Mouse (Mus musculus) urinary bladder, adult 18-20 months (tissue): ENCODE data around the gene Map3k10.

Experiments
- DNase-seq, 2 experiments: peaks; one replicate each; pipeline ENCODE4 v3.0.0; 2022; ENCODE audit warnings: low spot score in 2 of 2, mixed read lengths in 2 of 2

Map3k10 gene

GRCm38 (mm10) chr7:27674522-27675221, at the start of gene Map3k10:
TSS of gene Map3k10 (minus strand) at chr7:27674598.
- peak; percentile 86 to 93 for DNase-seq

DNA sequence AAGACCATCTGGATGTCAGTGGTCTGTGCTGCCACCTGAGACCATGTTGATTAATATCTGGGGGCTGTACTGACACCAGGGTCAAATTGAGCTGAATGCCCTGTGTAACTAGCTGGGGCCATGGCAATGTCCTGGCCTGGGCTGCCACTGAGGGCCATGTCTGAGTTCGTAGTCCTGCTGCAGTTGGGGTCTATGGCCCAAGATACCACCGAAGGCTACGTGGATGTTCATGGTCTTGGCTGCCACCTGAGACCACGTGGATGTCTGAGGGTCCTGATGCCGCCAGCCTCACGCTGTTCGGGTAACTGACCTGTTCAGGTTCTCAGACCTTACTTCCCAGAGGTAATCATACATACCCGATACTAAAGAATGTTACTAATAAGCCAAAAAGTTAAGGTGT, 47.6 kb upstream of the Map3k10 start:
- no peak for DNase-seq

GRCm38 (mm10) chr7:27710402-27710801, 36.0 kb upstream of the Map3k10 start:
- no peak for DNase-seq

DNA sequence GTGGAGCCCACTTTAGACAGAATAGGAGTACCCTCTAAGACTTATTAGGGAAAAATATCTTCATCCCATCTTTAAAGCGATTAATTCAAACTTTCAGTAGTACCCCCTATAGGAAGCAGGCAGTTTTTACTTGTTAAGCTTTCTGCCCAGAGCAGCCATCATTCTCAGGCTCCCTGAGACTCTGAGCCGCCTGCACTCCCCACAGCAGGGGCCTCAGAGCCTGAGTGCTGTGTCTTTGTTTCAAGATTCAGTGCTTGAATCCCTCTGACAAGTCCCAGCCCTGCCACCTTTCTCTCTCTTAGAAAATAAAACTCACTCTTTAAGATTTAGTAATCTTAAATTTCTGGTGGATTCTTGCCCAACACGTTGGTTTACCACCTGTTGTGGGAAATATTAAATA, 22.3 kb upstream of the Map3k10 start:
- no peak for DNase-seq

GRCm38 (mm10) chr7:27691076-27691475, 16.7 kb upstream of the Map3k10 start:
- no peak for DNase-seq

DNA sequence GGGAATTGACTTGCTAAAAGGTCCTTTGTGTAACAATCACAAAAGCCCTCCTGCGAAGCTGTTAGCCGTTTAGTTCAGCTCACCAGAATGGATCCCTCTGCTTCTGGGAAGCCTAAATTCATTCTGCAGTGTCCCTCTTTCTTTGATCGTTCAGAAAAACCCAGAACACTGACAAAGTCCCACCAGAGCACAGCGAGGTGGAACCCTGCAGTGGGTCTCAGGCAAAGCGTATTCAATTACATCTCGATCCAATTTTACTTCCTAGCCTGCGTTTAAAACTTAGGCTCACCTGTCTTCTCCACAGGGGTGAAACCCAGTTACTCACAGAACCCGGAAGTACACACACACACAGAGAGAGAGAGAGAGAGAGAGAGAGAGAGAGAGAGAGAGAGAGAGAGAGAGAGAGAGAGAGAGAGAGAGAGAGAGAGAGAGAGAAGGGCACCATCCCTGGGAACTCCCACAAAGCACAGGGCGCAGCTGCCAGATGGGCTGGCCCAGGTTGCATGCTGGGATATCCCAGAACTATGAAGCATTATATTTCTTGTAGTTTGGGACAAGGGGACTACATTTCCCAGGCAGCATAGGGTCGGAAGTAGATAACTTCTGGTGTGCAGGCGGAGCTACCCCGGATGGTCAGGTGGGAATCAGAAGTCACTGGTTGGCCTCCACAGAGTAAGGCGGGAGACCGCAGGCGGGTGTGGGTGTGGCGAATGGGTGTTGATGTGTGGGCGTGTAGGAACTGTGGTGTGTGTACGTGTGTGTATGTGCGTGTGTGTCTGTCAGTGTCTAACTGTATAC, 14.6 kb upstream of the Map3k10 start, which contains the start of gene Zfp607b:
TSS of gene Zfp607b (plus strand) at position 526 of the 798 bp plus-strand sequence.
- DNase-seq = peak; percentile 78 to 93

DNA sequence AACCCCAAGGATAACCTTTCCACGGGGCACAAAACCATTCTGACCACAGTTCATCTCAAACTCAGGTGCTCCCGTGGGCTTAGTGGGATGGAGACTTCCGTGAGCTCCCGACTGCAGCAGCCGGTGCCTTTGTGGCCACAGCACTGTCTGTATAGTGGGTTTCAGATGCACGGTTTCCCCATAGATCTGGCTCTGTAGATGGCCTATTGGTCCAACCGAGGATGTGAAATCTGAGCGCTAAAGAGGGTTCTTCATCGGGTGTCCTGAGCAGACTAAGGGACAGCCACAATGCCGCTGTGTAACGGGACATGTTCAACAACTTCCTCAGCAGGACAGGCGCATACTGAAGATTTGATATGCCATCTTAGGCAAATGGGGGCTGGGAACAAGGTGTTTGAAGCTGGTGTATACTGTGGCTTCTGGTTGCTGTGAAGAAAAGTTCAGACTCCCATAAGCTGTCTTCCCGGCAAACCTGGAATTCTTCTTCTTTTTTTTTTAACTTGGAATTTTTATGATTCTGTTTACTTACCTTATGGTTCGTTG, 13.9 kb upstream of the Map3k10 start:
- DNase-seq = no peak

DNA sequence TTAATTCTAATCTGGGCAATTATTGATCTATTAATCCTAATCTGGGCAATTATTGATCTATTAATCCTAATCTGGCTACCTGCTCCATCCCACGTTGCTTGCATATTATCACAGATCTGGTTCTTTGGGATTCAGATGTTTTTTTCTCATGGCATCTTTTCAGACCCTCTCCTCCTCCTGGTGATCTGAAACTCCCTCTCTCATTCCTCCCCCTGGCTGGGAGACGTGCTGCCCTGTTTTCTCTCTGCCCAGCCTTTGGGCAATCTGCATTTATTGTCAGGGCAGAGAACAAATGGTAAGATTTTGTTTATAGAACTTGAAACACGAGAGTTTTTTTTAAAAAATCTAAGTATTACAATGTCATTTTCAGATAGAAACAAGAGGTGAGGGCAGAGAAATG, 13.4 kb upstream of the Map3k10 start:
- no peak for DNase-seq

DNA sequence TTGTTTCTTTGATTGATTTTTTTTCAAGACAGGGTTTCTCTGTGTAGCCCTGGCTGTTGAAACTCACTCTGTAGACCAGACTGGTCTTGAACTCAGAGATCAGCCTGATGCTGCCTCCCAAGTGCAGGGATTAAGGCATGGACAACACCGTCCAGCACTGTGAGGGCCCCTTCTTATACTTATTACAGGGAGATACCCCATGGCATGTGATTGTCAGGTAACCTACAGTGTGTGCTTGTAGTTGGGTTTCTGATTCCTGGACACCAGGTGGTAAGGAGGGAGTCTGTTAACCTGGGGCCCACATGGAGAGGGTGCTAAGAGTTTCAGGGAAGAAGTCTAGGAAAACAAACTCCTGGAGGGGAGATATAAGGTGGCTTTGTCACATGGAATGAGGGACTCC, 12.6 kb upstream of the Map3k10 start:
- no peak for DNase-seq

DNA sequence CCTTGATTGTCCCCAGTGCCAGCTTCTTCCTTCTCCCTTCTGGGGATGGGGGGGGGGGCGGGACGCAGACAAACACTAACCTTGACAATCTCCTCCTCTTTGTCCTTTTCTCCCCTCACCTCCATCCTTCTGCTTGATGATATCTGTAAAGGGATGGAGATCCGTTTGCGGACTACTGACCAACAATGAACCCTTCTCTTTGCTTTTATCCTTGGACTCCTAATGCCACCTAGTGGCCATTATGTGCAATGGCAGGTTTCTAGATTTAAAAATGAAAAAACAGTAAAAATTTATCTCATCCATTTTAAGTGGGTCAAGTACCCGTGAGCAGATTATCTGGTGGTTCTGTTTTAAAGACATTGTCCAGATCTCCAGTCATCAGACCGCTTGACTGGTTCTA, 11.3 kb upstream of the Map3k10 start:
- DNase-seq = no peak

GRCm38 (mm10) chr7:27685220-27685619, 10.8 kb upstream of the Map3k10 start:
- DNase-seq = no peak

GRCm38 (mm10) chr7:27683218-27683617, 8.8 kb upstream of the Map3k10 start:
- DNase-seq = no peak

- no peak for DNase-seq
Observed at GRCm38 (mm10) chr7:27675222-27675612, 819 bp upstream of the Map3k10 start.

DNA sequence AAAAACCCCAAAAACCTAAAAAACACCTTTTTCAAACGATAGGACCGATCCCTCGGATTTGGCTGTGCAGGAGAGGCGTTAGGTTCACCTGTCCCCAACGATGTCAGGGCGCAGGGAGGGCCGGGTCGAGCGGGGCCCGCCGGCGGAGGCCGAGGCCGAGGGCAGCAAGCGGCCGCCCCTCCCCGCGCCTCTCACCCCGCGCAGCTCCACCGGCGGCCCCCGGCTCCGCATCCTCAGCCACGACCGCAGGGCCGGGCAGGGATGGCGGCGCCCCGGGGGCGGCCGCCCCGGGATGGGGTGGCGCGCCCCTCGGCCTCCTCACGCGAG, 240 bp downstream of the Map3k10 start:
- DNase-seq = no peak

- DNase-seq = peak in 1 of 2 experiments; percentile 12
Observed at GRCm38 (mm10) chr7:27673575-27674131, 745 bp downstream of the Map3k10 start.

GRCm38 (mm10) chr7:27673064-27673574, 1.3 kb downstream of the Map3k10 start:
- no peak for DNase-seq

DNA sequence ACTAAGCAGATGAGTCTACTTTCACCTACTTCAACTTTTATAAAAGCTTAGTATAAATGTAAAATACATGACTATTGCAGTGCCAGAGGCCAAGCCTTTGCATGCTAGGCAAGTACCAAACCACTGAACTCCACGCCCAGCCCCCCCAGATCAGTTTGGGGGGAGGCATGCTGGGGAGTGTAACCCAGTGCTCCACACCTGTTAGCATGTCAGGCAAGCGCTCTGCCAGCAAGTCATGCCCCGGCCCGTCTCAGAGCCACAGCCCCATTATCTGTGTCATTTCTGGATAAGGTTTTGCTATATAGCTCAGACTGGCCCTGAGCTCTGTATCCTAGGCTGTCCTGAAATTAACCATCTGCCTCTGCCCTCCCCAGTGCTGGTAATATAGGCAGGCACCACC, 12.4 kb downstream of the Map3k10 start:
- no peak for DNase-seq

- DNase-seq = no peak
Observed at GRCm38 (mm10) chr7:27658712-27659663, 15.4 kb downstream of the Map3k10 start.

DNA sequence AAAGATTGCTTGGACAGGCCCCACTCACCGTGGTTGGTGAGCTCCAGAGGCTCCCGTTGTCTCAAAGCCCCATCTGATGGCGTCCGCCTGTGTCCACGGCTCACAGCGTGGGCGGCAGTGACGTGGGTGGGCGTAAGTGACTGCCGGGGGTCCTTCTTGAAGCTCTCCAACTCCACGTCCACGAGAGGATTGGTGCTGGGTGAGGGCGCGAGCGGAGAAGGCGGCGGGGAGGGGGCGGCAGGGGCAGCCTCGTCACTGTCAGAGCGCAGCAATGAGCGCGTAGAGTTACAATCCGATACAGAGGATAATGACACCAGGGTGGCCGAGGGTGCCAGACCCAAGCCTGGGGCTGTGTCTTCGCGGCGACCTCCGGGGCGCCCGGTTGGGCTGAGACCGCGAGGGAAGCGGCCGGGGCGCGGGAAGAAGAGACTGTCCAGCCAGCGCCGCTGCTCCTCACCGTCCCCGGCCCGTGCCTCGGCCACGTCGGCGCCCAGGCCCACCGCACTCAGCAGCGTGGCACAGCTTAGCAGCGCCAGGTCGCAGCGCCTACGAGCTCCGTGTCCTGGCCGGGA, 16.5 kb downstream of the Map3k10 start:
- DNase-seq = no peak

DNA sequence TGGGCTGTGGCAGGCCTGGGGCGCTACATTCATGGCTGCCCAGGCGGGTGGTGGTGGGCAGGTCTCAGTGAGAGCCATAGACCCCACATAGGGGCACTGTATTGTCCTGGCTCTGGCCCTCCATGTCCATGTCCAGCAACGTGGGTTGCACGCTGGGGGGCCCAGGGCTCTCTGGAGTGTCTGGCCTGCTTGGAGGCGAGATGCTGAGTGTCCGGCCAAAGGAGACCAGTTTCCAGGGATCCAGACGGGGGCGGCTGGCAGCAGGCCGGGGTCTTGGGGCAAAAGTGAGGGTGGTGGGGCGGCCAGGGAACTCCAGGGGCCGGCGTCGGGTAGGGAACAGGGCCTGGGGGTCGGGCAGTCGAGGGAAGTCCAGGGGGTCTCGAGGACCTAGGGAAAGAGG, 17.8 kb downstream of the Map3k10 start:
- DNase-seq = no peak

- no peak for DNase-seq
Observed at GRCm38 (mm10) chr7:27655545-27655944, 18.9 kb downstream of the Map3k10 start.
